Mouse (Mus musculus) hindbrain, embryonic 16.5 days (tissue): ENCODE data around the gene Tmem183a. TPM values are rescaled to one million over a fixed set of nuclear protein-coding genes. Genes with fewer than 3 reads are reported as not detected.

ENCODE experiments used
- ATAC-seq: fragments of 200-750 bp; cut with Nextera tagmentation; 2 replicates; pipeline ENCODE4 v1.8.0; 2017; ENCODE audit warnings: moderate TSS enrichment, moderate library complexity
- H3K27ac ChIP-seq: fragments of 300-500 bp; sonication (generic); 2 replicates; pipeline ENCODE4 v1.5.1; 2014; ENCODE audit warnings: low read depth, mild to moderate bottlenecking, control low read depth, low read length, moderate library complexity
- H3K27me3 ChIP-seq: fragments of 300-500 bp; sonication (generic); replicated peaks from 2 replicates; pipeline ENCODE4 v1.6.1; 2014; ENCODE audit warnings: low read length; ENCODE audit not compliant: control insufficient read depth, insufficient read depth
- H3K36me3 ChIP-seq: fragments of 300-500 bp; sonication (generic); 2 replicates; pipeline ENCODE4 v1.6.1; 2014; ENCODE audit warnings: mild to moderate bottlenecking, low read length, moderate library complexity, mixed read lengths; ENCODE audit not compliant: control insufficient read depth, insufficient read depth
- H3K4me1 ChIP-seq: fragments of 300-500 bp; sonication (generic); 2 replicates; pipeline ENCODE4 v1.6.1; 2014; ENCODE audit warnings: low read depth, low read length; ENCODE audit not compliant: control insufficient read depth, insufficient read depth
- H3K4me2 ChIP-seq: fragments of 300-500 bp; sonication (generic); 2 replicates; pipeline ENCODE4 v1.6.1; 2014; ENCODE audit warnings: mild to moderate bottlenecking, low read length, control low read depth, moderate library complexity
- H3K4me3 ChIP-seq: fragments of 300-500 bp; sonication (generic); 2 replicates; pipeline ENCODE4 v1.5.1; 2014; ENCODE audit warnings: mild to moderate bottlenecking, low read length, control low read depth, moderate library complexity
- H3K9ac ChIP-seq: fragments of 300-500 bp; sonication (generic); 2 replicates; pipeline ENCODE4 v1.6.1; 2014; ENCODE audit warnings: low read depth, mild to moderate bottlenecking, control low read depth, low read length, moderate library complexity
- H3K9me3 ChIP-seq: fragments of 300-500 bp; sonication (generic); 2 replicates; pipeline ENCODE4 v1.6.1; 2014; ENCODE audit warnings: mild to moderate bottlenecking, low read length, moderate library complexity; ENCODE audit not compliant: control insufficient read depth
- WGBS: fragments of 180-500 bp; shearing (Covaris S2); extraction: QIAGEN DNeasy Blood & Tissue Kit; methylation state at CpG from one replicate; pipeline ENCODE4 v1.1.7; 2014; 5-methylcytosine and 5-hydroxymethylcytosine counted together
- polyA plus RNA-seq: library from polyadenylated mRNA; unstranded; fragments of >200 nt; fragmentation: Nextera tagmentation; extraction: Ambion mirVana; gene quantifications from 2 replicates; pipeline ENCODE4 v1.2.1, GENCODE M21; 2015

The Tmem183a gene
- 132 TPM in 2 replicates for polyA plus RNA-seq

- H3K9me3 ChIP-seq = no peaks in the 10 kb centered on the region
- H3K4me2 ChIP-seq = peak within 1 kb of the TSS; percentile 88
- H3K9ac ChIP-seq = peak within 1 kb of the TSS; percentile 98
- 0% methylated on average over 38 of the region's 38 CpGs for WGBS
- H3K36me3 ChIP-seq = peaks cover 11% of the 10 kb centered on the region
- no peaks in the 10 kb centered on the region for H3K27me3 ChIP-seq
- ATAC-seq = peak; percentile 98
- H3K4me1 ChIP-seq = peaks cover 15% of the 10 kb centered on the region
- H3K27ac ChIP-seq = peak within 1 kb of the TSS; percentile 88
- peak within 1 kb of the TSS; percentile 93 for H3K4me3 ChIP-seq
These were observed at the start of gene Tmem183a for GRCm38 (mm10) chr1:134361857-134362212. Gene Tmem183a (minus strand): TSS chr1:134361979.

GRCm38 (mm10) chr1:134408080-134408479 is 46.3 kb upstream of the Tmem183a start:
- WGBS = 77% methylated on average over 8 of the region's 8 CpGs
- H3K27ac ChIP-seq = no peak overlapping the region
- no peak overlapping the region for H3K4me3 ChIP-seq
- ATAC-seq = no peak
- H3K9ac ChIP-seq = no peak overlapping the region
- H3K9me3 ChIP-seq = no peaks in the 10 kb centered on the region
- peaks cover 5% of the 10 kb centered on the region; the same call in 1 of the 2 replicates for H3K4me1 ChIP-seq
- H3K27me3 ChIP-seq = no peaks in the 10 kb centered on the region
- no peaks in the 10 kb centered on the region; the same call in 1 of the 2 replicates for H3K36me3 ChIP-seq
- no peak overlapping the region for H3K4me2 ChIP-seq

GRCm38 (mm10) chr1:134406414-134406771 is 44.6 kb upstream of the Tmem183a start:
- peak overlapping the region; percentile 61 for H3K4me3 ChIP-seq
- peak overlapping the region; percentile 78 for H3K4me2 ChIP-seq
- H3K4me1 ChIP-seq = peaks cover 5% of the 10 kb centered on the region; the same call in 1 of the 2 replicates
- H3K27ac ChIP-seq = no peak overlapping the region
- 28% methylated on average over 8 of the region's 8 CpGs for WGBS
- H3K36me3 ChIP-seq = no peaks in the 10 kb centered on the region; the same call in 1 of the 2 replicates
- no peaks in the 10 kb centered on the region for H3K27me3 ChIP-seq
- ATAC-seq = peak; percentile 61; the same call in 1 of the 2 replicates
- H3K9me3 ChIP-seq = no peaks in the 10 kb centered on the region
- H3K9ac ChIP-seq = peak overlapping the region; percentile 80

- peaks cover 5% of the 10 kb centered on the region; the same call in 1 of the 2 replicates for H3K4me1 ChIP-seq
- WGBS = under 1% methylated on average over 38 of the region's 43 CpGs
- no peaks in the 10 kb centered on the region for H3K9me3 ChIP-seq
- peak within 1 kb of the TSS; percentile 80 for H3K9ac ChIP-seq
- peak within 1 kb of the TSS; percentile 19; the same call in 1 of the 2 replicates for H3K27ac ChIP-seq
- H3K4me3 ChIP-seq = peak within 1 kb of the TSS; percentile 61
- H3K4me2 ChIP-seq = peak within 1 kb of the TSS; percentile 78
- no peaks in the 10 kb centered on the region; the same call in 1 of the 2 replicates for H3K36me3 ChIP-seq
- peak; percentile 96 for ATAC-seq
- no peaks in the 10 kb centered on the region for H3K27me3 ChIP-seq
These were observed 44.0 kb upstream of the Tmem183a start, which contains the start of gene Cyb5r1 for GRCm38 (mm10) chr1:134405509-134406413. Gene Cyb5r1 (plus strand): TSS chr1:134405559.

- Histone ChIP-seq H3K9ac (no peak overlapping the region), H3K4me1 (no peaks in the 10 kb centered on the region), H3K27ac (no peak overlapping the region), H3K27me3 (no peaks in the 10 kb centered on the region), H3K36me3 (no peaks in the 10 kb centered on the region), H3K4me2 (no peak overlapping the region), H3K9me3 (no peaks in the 10 kb centered on the region), H3K4me3 (no peak overlapping the region)
- 62% methylated on average over 5 of the region's 5 CpGs for WGBS
- ATAC-seq = no peak
These were observed 38.0 kb upstream of the Tmem183a start for GRCm38 (mm10) chr1:134399735-134400134.

- no peaks in the 10 kb centered on the region for H3K9me3 ChIP-seq
- no peak overlapping the region for H3K27ac ChIP-seq
- H3K27me3 ChIP-seq = no peaks in the 10 kb centered on the region
- no peak for ATAC-seq
- H3K4me2 ChIP-seq = no peak overlapping the region
- no peaks in the 10 kb centered on the region for H3K36me3 ChIP-seq
- H3K4me3 ChIP-seq = no peak overlapping the region
- 93% methylated on average over 12 of the region's 12 CpGs for WGBS
- H3K9ac ChIP-seq = no peak overlapping the region
- no peaks in the 10 kb centered on the region for H3K4me1 ChIP-seq
These were observed 36.4 kb upstream of the Tmem183a start for GRCm38 (mm10) chr1:134398210-134398609.

GRCm38 (mm10) chr1:134393827-134394226 is 32.0 kb upstream of the Tmem183a start:
- Histone ChIP-seq H3K27me3 (no peaks in the 10 kb centered on the region), H3K36me3 (no peaks in the 10 kb centered on the region), H3K4me3 (no peak overlapping the region), H3K4me2 (no peak overlapping the region), H3K9ac (no peak overlapping the region), H3K9me3 (no peaks in the 10 kb centered on the region), H3K27ac (no peak overlapping the region), H3K4me1 (no peaks in the 10 kb centered on the region)
- WGBS = 60% methylated on average over 5 of the region's 5 CpGs
- no peak for ATAC-seq

- Histone ChIP-seq H3K9ac (no peak within 1 kb of the TSS), H3K4me3 (no peak within 1 kb of the TSS), H3K36me3 (no peaks in the 10 kb centered on the region), H3K9me3 (no peaks in the 10 kb centered on the region), H3K27ac (no peak within 1 kb of the TSS), H3K4me1 (no peaks in the 10 kb centered on the region; the same call in 1 of the 2 replicates), H3K27me3 (no peaks in the 10 kb centered on the region), H3K4me2 (no peak within 1 kb of the TSS)
- WGBS = 96% methylated on average over 1 of the region's 1 CpGs
- no peak for ATAC-seq
These were observed 23.9 kb upstream of the Tmem183a start, which contains the start of gene 4933406M09Rik for GRCm38 (mm10) chr1:134385666-134386065. Gene 4933406M09Rik (plus strand): TSS chr1:134385940.

- no peak overlapping the region for H3K27ac ChIP-seq
- no peak for ATAC-seq
- no peaks in the 10 kb centered on the region; the same call in 1 of the 2 replicates for H3K4me1 ChIP-seq
- H3K9me3 ChIP-seq = no peaks in the 10 kb centered on the region
- H3K27me3 ChIP-seq = no peaks in the 10 kb centered on the region
- no peak overlapping the region for H3K4me3 ChIP-seq
- H3K36me3 ChIP-seq = no peaks in the 10 kb centered on the region
- H3K9ac ChIP-seq = no peak overlapping the region
- no peak overlapping the region for H3K4me2 ChIP-seq
These were observed 23.4 kb upstream of the Tmem183a start for GRCm38 (mm10) chr1:134385176-134385575.
